Mouse (Mus musculus): ENCODE measurements around the gene Sox12. TPM values are rescaled to one million over a fixed set of nuclear protein-coding genes. Genes with fewer than 3 reads are reported as not detected.
A peak's percentile ranks its signal among the peaks of the same experiment; 100 is the strongest.
"Not testable (repeated sequence)": the region's sequence is repeated elsewhere in the genome, so short reads cannot be mapped to it uniquely, and the experiment has no call there.

The Sox12 gene
- polyA plus RNA-seq, 1 experiment = 12.1 TPM

GRCm38 (mm10) chr2:152367917-152368316 lies 29.9 kb downstream of the Sox12 start:
- WGBS = 71% methylated on average over 5 of the region's 5 CpGs
- H3K27ac ChIP-seq (ENCODE audit: insufficient read depth, low read length) = no peak overlapping the region

GRCm38 (mm10) chr2:152363245-152364147 lies 34.4 kb downstream of the Sox12 start:
- Histone ChIP-seq H3K27ac (ENCODE audit: insufficient read depth, low read length) (no peak overlapping the region), H3K4me3 (replicated peaks; ENCODE audit: insufficient read depth, low read depth, low read length) (peak overlapping the region; percentile 46), H3K4me1 (ENCODE audit: control insufficient read depth, insufficient read depth, low read length) (no peaks in the 10 kb centered on the region), H3K27me3 (ENCODE audit: control insufficient read depth, insufficient read depth, low read length) (no peaks in the 10 kb centered on the region)
- peak; percentile 62 to 65 for DNase-seq
- peak; percentile 72 for TF ChIP-seq CTCF (IDR thresholded peaks at IDR 0.05; ENCODE audit: borderline replicate concordance, insufficient read depth, low read depth, low read length)
- no peak for TF ChIP-seq POLR2A (IDR thresholded peaks at IDR 0.05; ENCODE audit: borderline replicate concordance, insufficient read depth, low read length)
- WGBS = 7% methylated on average over 17 of the region's 17 CpGs

More at GRCm38 (mm10) chr2:152367917-152368316, 29.9 kb downstream of the Sox12 start:
- TF ChIP-seq POLR2A (IDR thresholded peaks at IDR 0.05; ENCODE audit: borderline replicate concordance, insufficient read depth, low read length) = no peak
- TF ChIP-seq CTCF (IDR thresholded peaks at IDR 0.05; ENCODE audit: borderline replicate concordance, insufficient read depth, low read depth, low read length) = no peak
- H3K4me3 ChIP-seq (replicated peaks; ENCODE audit: insufficient read depth, low read depth, low read length) = no peak overlapping the region
- H3K27me3 ChIP-seq (ENCODE audit: control insufficient read depth, insufficient read depth, low read length) = no peaks in the 10 kb centered on the region
- H3K4me1 ChIP-seq (ENCODE audit: control insufficient read depth, insufficient read depth, low read length) = no peaks in the 10 kb centered on the region
- DNase-seq = no peak

GRCm38 (mm10) chr2:152361193-152361592 lies 36.7 kb downstream of the Sox12 start:
- H3K4me1 ChIP-seq (ENCODE audit: control insufficient read depth, insufficient read depth, low read length) = no peaks in the 10 kb centered on the region
- H3K27me3 ChIP-seq (ENCODE audit: control insufficient read depth, insufficient read depth, low read length) = no peaks in the 10 kb centered on the region
- no peak overlapping the region for H3K4me3 ChIP-seq (replicated peaks; ENCODE audit: insufficient read depth, low read depth, low read length)
- no peak for DNase-seq
- 85% methylated on average over 8 of the region's 8 CpGs for WGBS
- TF ChIP-seq CTCF (IDR thresholded peaks at IDR 0.05; ENCODE audit: borderline replicate concordance, insufficient read depth, low read depth, low read length) (no peak), POLR2A (IDR thresholded peaks at IDR 0.05; ENCODE audit: borderline replicate concordance, insufficient read depth, low read length) (no peak)
- no peak overlapping the region for H3K27ac ChIP-seq (ENCODE audit: insufficient read depth, low read length)

GRCm38 (mm10) chr2:152360271-152360775 lies 37.5 kb downstream of the Sox12 start:
- no peak for TF ChIP-seq CTCF (IDR thresholded peaks at IDR 0.05; ENCODE audit: borderline replicate concordance, insufficient read depth, low read depth, low read length)
- no peak for TF ChIP-seq POLR2A (IDR thresholded peaks at IDR 0.05; ENCODE audit: borderline replicate concordance, insufficient read depth, low read length)
- Histone ChIP-seq H3K27me3 (ENCODE audit: control insufficient read depth, insufficient read depth, low read length) (no peaks in the 10 kb centered on the region), H3K27ac (ENCODE audit: insufficient read depth, low read length) (no peak overlapping the region), H3K4me1 (ENCODE audit: control insufficient read depth, insufficient read depth, low read length) (no peaks in the 10 kb centered on the region), H3K4me3 (replicated peaks; ENCODE audit: insufficient read depth, low read depth, low read length) (no peak overlapping the region)
- WGBS = 49% methylated on average over 7 of the region's 7 CpGs
- DNase-seq = no peak

- WGBS = 77% methylated on average over 5 of the region's 5 CpGs
Observed at GRCm38 (mm10) chr2:152359616-152360015, 38.2 kb downstream of the Sox12 start.

GRCm38 (mm10) chr2:152358977-152359376 lies 38.9 kb downstream of the Sox12 start:
- DNase-seq; H3K4me3 ChIP-seq (replicated peaks; ENCODE audit: insufficient read depth, low read depth, low read length); H3K27me3 ChIP-seq (ENCODE audit: control insufficient read depth, insufficient read depth, low read length); H3K4me1 ChIP-seq (ENCODE audit: control insufficient read depth, insufficient read depth, low read length); H3K27ac ChIP-seq (ENCODE audit: insufficient read depth, low read length): not testable (repeated sequence)
- WGBS = 72% methylated on average over 5 of the region's 5 CpGs

More at GRCm38 (mm10) chr2:152359616-152360015, 38.2 kb downstream of the Sox12 start:
- Histone ChIP-seq H3K27ac (ENCODE audit: insufficient read depth, low read length) (no peak overlapping the region), H3K4me3 (replicated peaks; ENCODE audit: insufficient read depth, low read depth, low read length) (no peak overlapping the region), H3K4me1 (ENCODE audit: control insufficient read depth, insufficient read depth, low read length) (no peaks in the 10 kb centered on the region), H3K27me3 (ENCODE audit: control insufficient read depth, insufficient read depth, low read length) (no peaks in the 10 kb centered on the region)
- no peak for DNase-seq
- TF ChIP-seq CTCF (IDR thresholded peaks at IDR 0.05; ENCODE audit: borderline replicate concordance, insufficient read depth, low read depth, low read length) = no peak
- TF ChIP-seq POLR2A (IDR thresholded peaks at IDR 0.05; ENCODE audit: borderline replicate concordance, insufficient read depth, low read length) = no peak

- H3K27ac ChIP-seq (ENCODE audit: insufficient read depth, low read length) = no peak overlapping the region
- no peak overlapping the region for H3K4me3 ChIP-seq (replicated peaks; ENCODE audit: insufficient read depth, low read depth, low read length)
- no peak for DNase-seq
- no peak for TF ChIP-seq POLR2A (IDR thresholded peaks at IDR 0.05; ENCODE audit: borderline replicate concordance, insufficient read depth, low read length)
- no peak for TF ChIP-seq CTCF (IDR thresholded peaks at IDR 0.05; ENCODE audit: borderline replicate concordance, insufficient read depth, low read depth, low read length)
- H3K4me1 ChIP-seq (ENCODE audit: control insufficient read depth, insufficient read depth, low read length) = no peaks in the 10 kb centered on the region
- WGBS = 85% methylated on average over 3 of the region's 3 CpGs
- no peaks in the 10 kb centered on the region for H3K27me3 ChIP-seq (ENCODE audit: control insufficient read depth, insufficient read depth, low read length)
Observed at GRCm38 (mm10) chr2:152357254-152357653, 40.6 kb downstream of the Sox12 start.

Measured in cerebellum, adult 2 months (tissue).